Mouse (Mus musculus) embryonic facial prominence, embryonic 14.5 days (tissue): ENCODE data around the gene Otop2. TPM values are rescaled to one million over a fixed set of nuclear protein-coding genes. Genes with fewer than 3 reads are reported as not detected.

ENCODE experiments used
- ATAC-seq: fragments of 200-750 bp; cut with Nextera tagmentation; 2 replicates; pipeline ENCODE4 v1.8.0; 2017; ENCODE audit warnings: low read depth, moderate number of reproducible peaks, moderate TSS enrichment
- DNase-seq: peaks from one replicate; pipeline ENCODE4 v3.0.0-alpha.2; 2015; ENCODE audit warnings: low spot score
- H3K27ac ChIP-seq: fragments of 300-500 bp; sonication (generic); replicated peaks from 2 replicates; pipeline ENCODE4 v1.5.1; 2014; ENCODE audit warnings: low read depth, mild to moderate bottlenecking, low read length, moderate library complexity
- H3K27me3 ChIP-seq: fragments of 300-500 bp; sonication (generic); replicated peaks from 2 replicates; pipeline ENCODE4 v1.6.1; 2014; ENCODE audit warnings: low read length; ENCODE audit not compliant: control insufficient read depth, insufficient read depth
- H3K36me3 ChIP-seq: fragments of 300-500 bp; sonication (generic); 2 replicates; pipeline ENCODE4 v1.6.1; 2014; ENCODE audit warnings: low read length, mixed read lengths; ENCODE audit not compliant: control insufficient read depth, insufficient read depth
- H3K4me1 ChIP-seq: fragments of 300-500 bp; sonication (generic); 2 replicates; pipeline ENCODE4 v1.6.1; 2014; ENCODE audit warnings: antibody characterized with exemption, low read length; ENCODE audit not compliant: control insufficient read depth, insufficient read depth
- H3K4me2 ChIP-seq: fragments of 300-500 bp; sonication (generic); 2 replicates; pipeline ENCODE4 v1.6.1; 2014; ENCODE audit warnings: low read depth, mild to moderate bottlenecking, low read length, moderate library complexity, mixed read lengths
- H3K4me3 ChIP-seq: fragments of 300-500 bp; sonication (generic); 2 replicates; pipeline ENCODE4 v1.5.1; 2014; ENCODE audit warnings: low read depth, mild to moderate bottlenecking, low read length
- H3K9ac ChIP-seq: fragments of 300-500 bp; sonication (generic); 2 replicates; pipeline ENCODE4 v1.6.1; 2014; ENCODE audit warnings: low read depth, mild to moderate bottlenecking, low read length, moderate library complexity, mixed read lengths
- H3K9me3 ChIP-seq: fragments of 300-500 bp; sonication (generic); 2 replicates; pipeline ENCODE4 v1.6.1; 2016; ENCODE audit warnings: low read length; ENCODE audit not compliant: control insufficient read depth
- WGBS: fragments of 180-500 bp; shearing (Covaris S2); extraction: QIAGEN DNeasy Blood & Tissue Kit; methylation state at CpG from one replicate; pipeline ENCODE4 v1.1.7; 2014; 5-methylcytosine and 5-hydroxymethylcytosine counted together
- polyA plus RNA-seq: library from polyadenylated mRNA; unstranded; fragments of >200 nt; fragmentation: Nextera tagmentation; extraction: Ambion mirVana; gene quantifications from 2 replicates; pipeline ENCODE4 v1.2.1, GENCODE M21; 2014

Otop2 gene
- polyA plus RNA-seq, 1 experiment from 2014 or later = not detected

- H3K4me1 ChIP-seq = peaks cover 11% of the 10 kb centered on the region; the same call in 1 of the 2 replicates
- peak overlapping the region; percentile 65 for H3K4me2 ChIP-seq
- H3K27me3 ChIP-seq = peaks cover 76% of the 10 kb centered on the region
- no peak for ATAC-seq
- WGBS = 2% methylated on average over 15 of the region's 22 CpGs
- H3K4me3 ChIP-seq = peak overlapping the region; percentile 39
- H3K9me3 ChIP-seq = no peaks in the 10 kb centered on the region
- no peak overlapping the region for H3K9ac ChIP-seq
- no peak overlapping the region for H3K27ac ChIP-seq
- DNase-seq = no peak
- H3K36me3 ChIP-seq = peaks cover 18% of the 10 kb centered on the region; the same call in 1 of the 2 replicates
Observed at GRCm38 (mm10) chr11:115266400-115266778, 40.6 kb upstream of the Otop2 start.

GRCm38 (mm10) chr11:115267061-115267883 lies 39.7 kb upstream of the Otop2 start, which contains the start of gene Grin2c:
Gene Grin2c (minus strand): TSS chr11:115267243.
- WGBS = 17% methylated on average over 9 of the region's 50 CpGs
- ATAC-seq (peak; percentile 28; the same call in 1 of the 2 replicates), DNase-seq (no peak)
- H3K4me1 ChIP-seq = peaks cover 11% of the 10 kb centered on the region; the same call in 1 of the 2 replicates
- H3K9me3 ChIP-seq = no peaks in the 10 kb centered on the region
- H3K4me3 ChIP-seq = peak within 1 kb of the TSS; percentile 39
- peaks cover 67% of the 10 kb centered on the region for H3K27me3 ChIP-seq
- peak within 1 kb of the TSS; percentile 65 for H3K4me2 ChIP-seq
- peak within 1 kb of the TSS; percentile 59 for H3K9ac ChIP-seq
- H3K36me3 ChIP-seq = peaks cover 18% of the 10 kb centered on the region; the same call in 1 of the 2 replicates
- no peak within 1 kb of the TSS for H3K27ac ChIP-seq

- Histone ChIP-seq H3K36me3 (peaks cover 18% of the 10 kb centered on the region; the same call in 1 of the 2 replicates), H3K9ac (no peak overlapping the region), H3K4me3 (no peak overlapping the region), H3K27ac (no peak overlapping the region), H3K4me1 (peaks cover 11% of the 10 kb centered on the region; the same call in 1 of the 2 replicates), H3K27me3 (peaks cover 60% of the 10 kb centered on the region), H3K4me2 (no peak overlapping the region), H3K9me3 (no peaks in the 10 kb centered on the region)
- ATAC-seq (no peak), DNase-seq (no peak)
- 78% methylated on average over 11 of the region's 11 CpGs for WGBS
Observed at GRCm38 (mm10) chr11:115267958-115268357, 39.0 kb upstream of the Otop2 start.

DNA sequence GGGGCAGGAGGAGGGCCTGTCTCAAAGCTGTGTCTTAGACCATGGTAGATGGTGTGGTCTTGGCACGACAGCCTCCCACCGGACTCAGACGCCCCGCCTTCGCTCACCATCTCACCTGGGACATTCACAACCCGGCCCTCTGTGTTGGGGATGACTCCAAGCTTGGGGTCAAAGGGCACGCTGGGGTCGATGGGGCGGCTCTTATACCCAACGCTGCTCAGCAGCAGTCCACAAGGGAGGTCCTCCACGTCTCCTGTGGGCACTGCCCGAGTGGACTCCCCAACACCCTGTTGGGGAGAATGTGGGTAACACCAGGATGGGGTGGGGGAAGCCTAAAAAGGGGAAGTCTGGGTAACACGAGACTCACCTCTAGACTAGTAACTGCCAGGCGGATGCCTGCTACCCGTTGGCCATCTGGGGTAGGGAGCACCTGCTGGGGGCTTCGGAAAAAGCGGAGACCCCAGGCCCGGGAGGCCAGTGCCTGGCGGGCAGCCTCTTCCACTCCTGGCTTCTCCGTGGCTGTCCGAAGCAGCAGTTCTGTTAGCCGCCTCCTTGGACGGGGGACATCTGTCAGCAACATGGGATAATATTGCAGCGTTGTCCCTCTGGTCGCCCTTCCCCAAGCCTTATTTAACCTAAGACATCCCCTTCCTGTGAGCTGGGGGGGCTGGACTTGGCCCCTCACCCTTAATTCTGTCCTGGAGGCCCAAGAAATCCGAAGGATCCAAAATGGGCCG lies 37.5 kb upstream of the Otop2 start:
- WGBS = 85% methylated on average over 25 of the region's 27 CpGs
- ATAC-seq (no peak), DNase-seq (no peak)
- no peaks in the 10 kb centered on the region for H3K9me3 ChIP-seq
- H3K4me3 ChIP-seq = no peak overlapping the region
- peaks cover 44% of the 10 kb centered on the region for H3K27me3 ChIP-seq
- peaks cover 18% of the 10 kb centered on the region; the same call in 1 of the 2 replicates for H3K36me3 ChIP-seq
- no peak overlapping the region for H3K27ac ChIP-seq
- no peak overlapping the region for H3K4me2 ChIP-seq
- peaks cover 11% of the 10 kb centered on the region; the same call in 1 of the 2 replicates for H3K4me1 ChIP-seq
- no peak overlapping the region for H3K9ac ChIP-seq

- ATAC-seq (peak; percentile 32), DNase-seq (peak; percentile 82)
- H3K9me3 ChIP-seq = no peaks in the 10 kb centered on the region
- H3K36me3 ChIP-seq = peaks cover 18% of the 10 kb centered on the region; the same call in 1 of the 2 replicates
- H3K27me3 ChIP-seq = peaks cover 36% of the 10 kb centered on the region
- H3K4me3 ChIP-seq = no peak overlapping the region
- H3K27ac ChIP-seq = no peak overlapping the region
- H3K9ac ChIP-seq = no peak overlapping the region
- no peak overlapping the region for H3K4me2 ChIP-seq
- 25% methylated on average over 17 of the region's 19 CpGs for WGBS
- peaks cover 11% of the 10 kb centered on the region; the same call in 1 of the 2 replicates for H3K4me1 ChIP-seq
Observed at GRCm38 (mm10) chr11:115270148-115270861, 36.7 kb upstream of the Otop2 start.

DNA sequence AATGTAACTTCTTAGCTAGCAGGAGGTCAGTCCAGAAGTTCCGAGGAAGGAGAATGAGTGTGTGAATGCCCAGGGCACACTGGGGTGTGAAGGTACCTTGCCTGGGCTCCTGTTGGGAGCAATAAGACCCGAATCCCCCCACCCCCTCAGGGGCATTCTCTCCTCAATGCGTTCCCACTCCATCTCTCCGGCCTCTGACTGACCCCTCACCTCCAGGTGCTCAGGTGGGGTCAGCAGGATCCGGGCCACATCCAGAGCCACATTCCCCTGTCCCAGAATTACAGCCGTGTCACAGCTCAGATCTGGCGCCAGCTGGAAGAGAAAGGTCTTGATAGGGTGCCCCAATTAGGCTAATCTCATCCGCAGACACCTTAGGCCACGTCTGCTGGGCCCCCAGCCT lies 35.9 kb upstream of the Otop2 start:
- peaks cover 18% of the 10 kb centered on the region; the same call in 1 of the 2 replicates for H3K36me3 ChIP-seq
- WGBS = 68% methylated on average over 9 of the region's 9 CpGs
- DNase-seq (no peak), ATAC-seq (no peak)
- H3K27me3 ChIP-seq = peaks cover 29% of the 10 kb centered on the region
- H3K9ac ChIP-seq = no peak overlapping the region
- peaks cover 16% of the 10 kb centered on the region for H3K4me1 ChIP-seq
- no peak overlapping the region for H3K4me2 ChIP-seq
- H3K27ac ChIP-seq = no peak overlapping the region
- H3K9me3 ChIP-seq = no peaks in the 10 kb centered on the region
- no peak overlapping the region for H3K4me3 ChIP-seq

DNA sequence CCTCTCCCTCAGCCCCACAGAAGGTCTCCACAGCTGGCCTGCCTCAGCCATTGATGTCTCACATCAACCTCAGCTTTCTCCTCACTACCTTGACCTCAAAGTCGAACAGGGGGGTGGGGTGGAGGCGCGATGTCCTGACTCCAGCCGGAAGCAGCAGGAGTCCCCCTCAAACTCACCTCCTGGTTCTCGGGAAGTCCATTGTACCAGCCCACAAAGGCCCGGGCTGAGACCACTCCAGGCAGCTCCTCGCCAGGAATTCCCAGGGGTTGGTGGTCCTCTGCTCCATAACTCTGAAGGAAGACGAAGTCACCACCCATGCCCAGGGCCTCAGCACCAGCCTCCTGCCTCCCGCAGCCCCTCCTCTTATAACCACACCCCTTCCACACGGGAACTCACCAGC lies 35.5 kb upstream of the Otop2 start:
- WGBS = 66% methylated on average over 10 of the region's 10 CpGs

GRCm38 (mm10) chr11:115272894-115273498 lies 34.0 kb upstream of the Otop2 start:
- no peak for DNase-seq
- Histone ChIP-seq H3K4me2 (no peak overlapping the region), H3K36me3 (peaks cover 15% of the 10 kb centered on the region; the same call in 1 of the 2 replicates), H3K4me3 (no peak overlapping the region), H3K4me1 (peaks cover 12% of the 10 kb centered on the region), H3K9ac (no peak overlapping the region), H3K9me3 (no peaks in the 10 kb centered on the region), H3K27ac (no peak overlapping the region), H3K27me3 (peaks cover 9% of the 10 kb centered on the region)
- WGBS = 65% methylated on average over 10 of the region's 10 CpGs
- no peak for ATAC-seq

More for the DNA sequence above, 35.5 kb upstream of the Otop2 start:
- Histone ChIP-seq H3K9ac (no peak overlapping the region), H3K4me3 (no peak overlapping the region), H3K36me3 (peaks cover 18% of the 10 kb centered on the region; the same call in 1 of the 2 replicates), H3K9me3 (no peaks in the 10 kb centered on the region), H3K27me3 (peaks cover 25% of the 10 kb centered on the region), H3K4me2 (no peak overlapping the region), H3K27ac (no peak overlapping the region), H3K4me1 (peaks cover 16% of the 10 kb centered on the region)
- ATAC-seq (no peak), DNase-seq (no peak)
